Mouse (Mus musculus) stomach, postnatal 0 days (tissue): ENCODE measurements at regions not wholly inside any gene's neighbourhood (a gene's known extent, or its start where the extent isn't known, plus 50 kb on each side); places are given as distances from the start of the nearest gene placed in this dataset.

Experiments
- ATAC-seq: fragments of 200-750 bp; cut with Nextera tagmentation; 2 replicates; pipeline ENCODE4 v1.8.0; 2017; ENCODE audit not compliant: low FRiP score, low TSS enrichment
- DNase-seq: peaks from one replicate; pipeline ENCODE4 v3.0.0-alpha.2; 2016; ENCODE audit warnings: low spot score
- H3K27ac ChIP-seq: fragments of 300-500 bp; sonication (generic); replicated peaks from 2 replicates; pipeline ENCODE4 v1.5.1; 2014; ENCODE audit warnings: mild to moderate bottlenecking, control low read depth
- H3K27me3 ChIP-seq: fragments of 300-500 bp; sonication (generic); 2 replicates; pipeline ENCODE4 v1.6.1; 2014; ENCODE audit warnings: low read length; ENCODE audit not compliant: control insufficient read depth, insufficient read depth
- H3K36me3 ChIP-seq: fragments of 300-500 bp; sonication (generic); 2 replicates; pipeline ENCODE4 v1.6.1; 2014; ENCODE audit warnings: low read length, mixed read lengths; ENCODE audit not compliant: control insufficient read depth, insufficient read depth
- H3K4me1 ChIP-seq: fragments of 300-500 bp; sonication (generic); replicated peaks from 2 replicates; pipeline ENCODE4 v1.6.1; 2014; ENCODE audit warnings: antibody characterized with exemption; ENCODE audit not compliant: control insufficient read depth, insufficient read depth
- H3K4me2 ChIP-seq: fragments of 300-500 bp; sonication (generic); replicated peaks from 2 replicates; pipeline ENCODE4 v1.6.1; 2014; ENCODE audit warnings: low read depth, mild to moderate bottlenecking, control low read depth, moderate library complexity
- H3K4me3 ChIP-seq: fragments of 300-500 bp; sonication (generic); 2 replicates; pipeline ENCODE4 v1.5.1; 2014; ENCODE audit warnings: low read depth, low read length, control low read depth
- H3K9ac ChIP-seq: fragments of 300-500 bp; sonication (generic); 2 replicates; pipeline ENCODE4 v1.6.1; 2014; ENCODE audit warnings: mild to moderate bottlenecking, low read length, control low read depth, mixed read lengths
- H3K9me3 ChIP-seq: fragments of 300-500 bp; sonication (generic); 2 replicates; pipeline ENCODE4 v1.6.1; 2016; ENCODE audit warnings: low read length; ENCODE audit not compliant: control insufficient read depth
- CTCF ChIP-seq: IDR thresholded peaks from 2 replicates; pipeline ENCODE4 v1.5.1; 2016; ENCODE audit warnings: antibody characterized with exemption, low read depth, mild to moderate bottlenecking, moderate library complexity
- EP300 ChIP-seq: optimal IDR thresholded peaks from 2 replicates; pipeline ENCODE3; 2016; ENCODE audit warnings: antibody characterized with exemption
- WGBS: fragments of 180-500 bp; shearing (Covaris S2); extraction: QIAGEN DNeasy Blood & Tissue Kit; methylation state at CpG from one replicate; pipeline ENCODE4 v1.1.7; 2014; 5-methylcytosine and 5-hydroxymethylcytosine counted together

DNA sequence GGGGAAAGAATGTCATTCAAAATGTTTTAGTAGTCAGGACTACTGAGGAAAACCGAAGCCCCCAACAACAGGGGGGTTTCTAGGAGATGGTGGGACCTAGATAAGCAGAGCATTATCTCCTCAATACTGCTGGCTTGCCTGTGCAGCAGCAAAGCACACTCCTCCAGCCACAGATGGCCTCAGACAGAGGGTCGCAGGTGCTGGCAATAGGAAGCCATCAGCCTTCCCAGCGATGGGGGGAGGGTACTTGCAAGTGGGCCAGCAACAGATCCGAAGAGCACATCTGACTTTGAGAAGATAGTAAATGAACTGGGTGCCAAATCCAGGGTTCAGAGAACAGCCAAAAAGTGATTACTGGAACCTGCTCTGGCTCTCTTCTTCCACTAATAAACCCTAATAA lies 156.0 kb upstream of the Onecut1 start:
- Histone ChIP-seq H3K4me3 (no peak overlapping the region), H3K9me3 (no peaks in the 10 kb centered on the region), H3K27me3 (no peaks in the 10 kb centered on the region), H3K4me1 (no peaks in the 10 kb centered on the region), H3K27ac (no peak overlapping the region), H3K36me3 (no peaks in the 10 kb centered on the region), H3K9ac (no peak overlapping the region), H3K4me2 (no peak overlapping the region)
- no peak for TF ChIP-seq EP300
- TF ChIP-seq CTCF = no peak
- ATAC-seq (no peak), DNase-seq (no peak)
- 35% methylated on average over 4 of the region's 4 CpGs for WGBS

DNA sequence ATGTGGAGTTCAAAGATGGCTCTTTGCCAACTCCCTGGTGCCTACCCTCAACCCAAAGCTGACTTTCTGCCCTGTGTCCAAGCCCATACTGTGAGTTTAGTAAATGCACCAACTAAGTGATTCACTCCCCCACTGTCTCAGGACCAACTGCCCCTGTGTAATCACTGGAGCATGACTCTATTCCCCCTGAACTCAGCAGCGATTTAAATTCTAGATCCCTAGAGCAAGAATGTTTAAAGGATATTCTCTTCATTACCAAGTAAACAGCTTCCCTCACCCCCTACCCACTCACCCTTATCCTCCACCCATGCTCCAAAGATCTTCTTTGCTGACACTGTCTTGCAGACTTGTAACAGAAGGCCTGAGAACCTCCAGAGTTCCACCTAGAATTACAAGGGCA lies 154.1 kb upstream of the Onecut1 start:
- Histone ChIP-seq H3K4me1 (no peaks in the 10 kb centered on the region), H3K36me3 (no peaks in the 10 kb centered on the region), H3K27me3 (no peaks in the 10 kb centered on the region), H3K9me3 (no peaks in the 10 kb centered on the region), H3K4me3 (no peak overlapping the region), H3K9ac (no peak overlapping the region), H3K27ac (no peak overlapping the region), H3K4me2 (no peak overlapping the region)
- ATAC-seq = no peak
- TF ChIP-seq EP300 = no peak
- no peak for TF ChIP-seq CTCF
- no peak for DNase-seq
- WGBS = 64% methylated on average over 1 of the region's 1 CpGs

DNA sequence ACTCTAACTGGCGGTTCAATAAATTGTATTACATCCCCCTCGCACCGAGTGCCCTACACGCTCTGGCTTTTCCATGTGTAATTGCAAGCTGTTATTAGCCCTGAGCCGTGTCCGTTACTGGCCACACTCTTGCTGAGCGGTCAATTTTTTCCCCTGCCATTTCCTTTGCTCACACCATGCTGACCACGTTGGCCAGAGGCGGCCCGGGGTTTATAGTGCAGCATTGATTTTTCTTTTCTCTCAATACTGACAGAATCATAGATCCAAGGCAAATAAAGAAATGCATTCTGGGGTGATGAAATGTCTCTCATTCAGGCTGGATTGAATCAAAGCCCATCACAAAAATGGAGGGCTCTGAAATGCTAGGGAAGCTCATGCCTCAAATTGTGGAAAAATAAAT lies 150.0 kb upstream of the Onecut1 start:
- Histone ChIP-seq H3K4me2 (no peak overlapping the region), H3K4me1 (no peaks in the 10 kb centered on the region), H3K9me3 (no peaks in the 10 kb centered on the region), H3K4me3 (no peak overlapping the region), H3K36me3 (no peaks in the 10 kb centered on the region), H3K27ac (no peak overlapping the region), H3K9ac (no peak overlapping the region), H3K27me3 (no peaks in the 10 kb centered on the region)
- WGBS = 86% methylated on average over 10 of the region's 10 CpGs
- no peak for DNase-seq
- ATAC-seq = no peak
- TF ChIP-seq CTCF = no peak

DNA sequence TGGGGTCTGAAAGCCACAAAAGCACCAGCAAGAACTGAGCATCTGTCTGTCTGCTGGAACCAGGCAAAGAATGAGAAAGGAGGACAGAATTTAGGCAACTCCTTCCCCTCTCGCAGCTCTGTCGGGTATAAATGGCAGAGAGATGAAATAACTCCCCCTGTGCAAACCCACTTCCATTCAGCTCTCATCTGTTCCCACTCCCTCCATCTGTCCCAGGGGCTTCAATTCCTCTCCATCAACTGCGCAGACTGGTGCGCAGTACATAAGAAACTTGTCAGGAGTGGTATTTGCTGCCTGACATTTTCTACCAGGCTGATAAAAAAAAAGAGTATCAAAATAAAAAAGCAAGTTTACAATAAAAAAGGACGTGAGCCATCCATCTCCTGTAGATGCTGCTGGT lies 129.3 kb upstream of the Onecut1 start:
- no peak for TF ChIP-seq CTCF
- Histone ChIP-seq H3K4me3 (no peak overlapping the region), H3K4me1 (no peaks in the 10 kb centered on the region), H3K27me3 (no peaks in the 10 kb centered on the region), H3K9ac (no peak overlapping the region), H3K9me3 (no peaks in the 10 kb centered on the region), H3K27ac (no peak overlapping the region), H3K4me2 (no peak overlapping the region), H3K36me3 (no peaks in the 10 kb centered on the region)
- WGBS = 81% methylated on average over 5 of the region's 5 CpGs
- ATAC-seq (no peak), DNase-seq (no peak)

DNA sequence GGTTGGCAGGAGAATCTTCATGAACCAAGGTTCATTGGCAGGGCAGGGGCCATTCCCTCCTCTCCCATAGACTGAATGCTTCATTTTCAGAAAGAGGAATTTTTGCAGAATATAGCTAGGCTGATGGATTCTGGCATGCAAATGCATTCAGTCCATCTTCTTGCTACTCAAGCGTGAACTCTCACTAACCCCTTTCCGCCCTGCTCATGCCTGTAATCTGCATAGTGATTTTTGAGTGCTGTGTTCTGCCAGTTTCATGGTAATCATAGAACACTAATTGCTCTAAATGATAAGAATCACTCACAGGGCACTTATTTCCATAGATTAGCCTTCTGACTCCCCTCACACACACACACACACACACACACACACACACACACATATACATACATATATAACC lies 119.8 kb upstream of the Onecut1 start:
- TF ChIP-seq CTCF = no peak
- TF ChIP-seq EP300 = no peak
- Histone ChIP-seq H3K9ac (no peak overlapping the region), H3K4me2 (no peak overlapping the region), H3K9me3 (no peaks in the 10 kb centered on the region), H3K27ac (no peak overlapping the region), H3K4me3 (no peak overlapping the region), H3K36me3 (no peaks in the 10 kb centered on the region), H3K4me1 (no peaks in the 10 kb centered on the region), H3K27me3 (no peaks in the 10 kb centered on the region)
- DNase-seq = no peak
- 89% methylated on average over 2 of the region's 2 CpGs for whole genome bisulfite sequencing
- no peak for ATAC-seq

DNA sequence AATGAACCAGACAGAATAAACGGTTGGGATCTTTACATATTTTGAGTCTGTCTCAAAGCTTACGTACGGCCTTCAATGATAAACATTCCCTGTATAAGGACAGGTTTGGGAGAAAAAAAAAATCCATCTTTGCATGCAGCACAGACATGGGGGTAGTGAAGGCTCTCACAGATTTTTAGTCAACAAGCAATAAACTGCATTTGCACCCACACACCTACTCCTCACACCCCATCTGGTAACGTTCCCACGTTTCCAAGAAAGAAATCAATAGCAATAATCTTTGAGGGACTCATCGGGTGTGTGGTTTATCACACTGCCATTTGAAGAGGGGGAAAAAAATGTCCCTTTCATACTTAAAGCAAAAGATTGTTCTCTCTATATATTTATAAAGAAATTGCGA lies 113.8 kb upstream of the Onecut1 start:
- no peak for DNase-seq
- no peak for ATAC-seq
- Histone ChIP-seq H3K4me2 (no peak overlapping the region), H3K4me1 (no peaks in the 10 kb centered on the region), H3K36me3 (no peaks in the 10 kb centered on the region), H3K27ac (no peak overlapping the region), H3K4me3 (no peak overlapping the region), H3K9me3 (no peaks in the 10 kb centered on the region), H3K27me3 (no peaks in the 10 kb centered on the region), H3K9ac (no peak overlapping the region)
- WGBS = 50% methylated on average over 7 of the region's 7 CpGs
- no peak for TF ChIP-seq EP300
- TF ChIP-seq CTCF = no peak
